Mouse (Mus musculus): ENCODE results near the gene Smyd3. TPM values are rescaled to one million over a fixed set of nuclear protein-coding genes. Genes with fewer than 3 reads are reported as not detected.

The Smyd3 gene
- polyA plus RNA-seq, 1 experiment from 2014 or later = 16.1 TPM

- Histone ChIP-seq H3K4me3 (no peak overlapping the region), H3K27me3 (ENCODE audit: insufficient read depth, poor library complexity, severe bottlenecking) (no peaks in the 10 kb centered on the region), H3K27ac (0 out of 2 replicates have a peak overlapping the region, but pooled peaks have one; percentile 42), H3K9me3 (no peaks in the 10 kb centered on the region), H3K4me1 (peaks cover 25% of the 10 kb centered on the region), H3K36me3 (no peaks in the 10 kb centered on the region)
- 88% methylated on average over 4 of the region's 4 CpGs for WGBS
- no peak for DNase-seq (ENCODE audit: low spot score)
Measured at GRCm38 (mm10) chr1:179026614-179027013, 491.2 kb downstream of the Smyd3 start.

- 80% methylated on average over 4 of the region's 4 CpGs for WGBS
- Histone ChIP-seq H3K4me1 (peaks cover 25% of the 10 kb centered on the region), H3K4me3 (no peak overlapping the region), H3K27me3 (ENCODE audit: insufficient read depth, poor library complexity, severe bottlenecking) (no peaks in the 10 kb centered on the region), H3K27ac (no peak overlapping the region), H3K36me3 (no peaks in the 10 kb centered on the region), H3K9me3 (no peaks in the 10 kb centered on the region)
- DNase-seq (ENCODE audit: low spot score) = no peak
Measured at GRCm38 (mm10) chr1:179025169-179025568, 492.7 kb downstream of the Smyd3 start.

GRCm38 (mm10) chr1:179023486-179023885 lies 494.4 kb downstream of the Smyd3 start:
- Histone ChIP-seq H3K9me3 (no peaks in the 10 kb centered on the region), H3K36me3 (no peaks in the 10 kb centered on the region), H3K27me3 (ENCODE audit: insufficient read depth, poor library complexity, severe bottlenecking) (no peaks in the 10 kb centered on the region), H3K4me1 (peaks cover 25% of the 10 kb centered on the region), H3K4me3 (no peak overlapping the region), H3K27ac (no peak overlapping the region)
- DNase-seq (ENCODE audit: low spot score) = no peak
- 80% methylated on average over 7 of the region's 7 CpGs for WGBS

- no peak overlapping the region for H3K4me3 ChIP-seq
- no peak overlapping the region for H3K27ac ChIP-seq
- H3K4me1 ChIP-seq = peaks cover 16% of the 10 kb centered on the region
- H3K9me3 ChIP-seq = no peaks in the 10 kb centered on the region
- 89% methylated on average over 10 of the region's 10 CpGs for WGBS
- H3K36me3 ChIP-seq = no peaks in the 10 kb centered on the region
- no peak for DNase-seq (ENCODE audit: low spot score)
- H3K27me3 ChIP-seq (ENCODE audit: insufficient read depth, poor library complexity, severe bottlenecking) = no peaks in the 10 kb centered on the region
Measured at GRCm38 (mm10) chr1:179017428-179017827, 500.4 kb downstream of the Smyd3 start.

GRCm38 (mm10) chr1:179013021-179013420 lies 504.8 kb downstream of the Smyd3 start:
- Histone ChIP-seq H3K4me1 (peaks cover 37% of the 10 kb centered on the region), H3K36me3 (no peaks in the 10 kb centered on the region), H3K27ac (no peak overlapping the region), H3K4me3 (no peak overlapping the region), H3K9me3 (no peaks in the 10 kb centered on the region), H3K27me3 (ENCODE audit: insufficient read depth, poor library complexity, severe bottlenecking) (no peaks in the 10 kb centered on the region)
- DNase-seq (ENCODE audit: low spot score) = no peak

GRCm38 (mm10) chr1:179012273-179012672 lies 505.6 kb downstream of the Smyd3 start:
- DNase-seq (ENCODE audit: low spot score) = no peak
- H3K9me3 ChIP-seq = no peaks in the 10 kb centered on the region
- H3K4me3 ChIP-seq = no peak overlapping the region
- 0 out of 2 replicates have a peak overlapping the region, but pooled peaks have one; percentile 1 for H3K27ac ChIP-seq
- peaks cover 37% of the 10 kb centered on the region for H3K4me1 ChIP-seq
- H3K36me3 ChIP-seq = no peaks in the 10 kb centered on the region
- H3K27me3 ChIP-seq (ENCODE audit: insufficient read depth, poor library complexity, severe bottlenecking) = no peaks in the 10 kb centered on the region
- 82% methylated on average over 4 of the region's 4 CpGs for WGBS

GRCm38 (mm10) chr1:179010756-179011155 lies 507.1 kb downstream of the Smyd3 start:
- Histone ChIP-seq H3K9me3 (no peaks in the 10 kb centered on the region), H3K27me3 (ENCODE audit: insufficient read depth, poor library complexity, severe bottlenecking) (no peaks in the 10 kb centered on the region), H3K36me3 (no peaks in the 10 kb centered on the region), H3K4me1 (peaks cover 32% of the 10 kb centered on the region), H3K4me3 (no peak overlapping the region), H3K27ac (peak overlapping the region; percentile 47)
- WGBS = 92% methylated on average over 3 of the region's 3 CpGs
- no peak for DNase-seq (ENCODE audit: low spot score)

- no peak for DNase-seq (ENCODE audit: low spot score)
- 56% methylated on average over 3 of the region's 3 CpGs for WGBS
- Histone ChIP-seq H3K4me3 (no peak overlapping the region), H3K27me3 (ENCODE audit: insufficient read depth, poor library complexity, severe bottlenecking) (no peaks in the 10 kb centered on the region), H3K36me3 (no peaks in the 10 kb centered on the region), H3K9me3 (no peaks in the 10 kb centered on the region), H3K27ac (peak overlapping the region; percentile 47; the same call in 1 of the 2 replicates), H3K4me1 (peaks cover 32% of the 10 kb centered on the region)
Measured at GRCm38 (mm10) chr1:179009911-179010310, 507.9 kb downstream of the Smyd3 start.

GRCm38 (mm10) chr1:179004133-179004866 lies 513.5 kb downstream of the Smyd3 start:
- WGBS = 74% methylated on average over 7 of the region's 7 CpGs
- no peaks in the 10 kb centered on the region for H3K4me1 ChIP-seq
- H3K36me3 ChIP-seq = no peaks in the 10 kb centered on the region
- no peaks in the 10 kb centered on the region for H3K27me3 ChIP-seq (ENCODE audit: insufficient read depth, poor library complexity, severe bottlenecking)
- no peaks in the 10 kb centered on the region for H3K9me3 ChIP-seq
- no peak overlapping the region for H3K27ac ChIP-seq
- H3K4me3 ChIP-seq = no peak overlapping the region
- DNase-seq (ENCODE audit: low spot score) = no peak

- Histone ChIP-seq H3K36me3 (no peaks in the 10 kb centered on the region), H3K4me1 (no peaks in the 10 kb centered on the region), H3K27ac (no peak overlapping the region), H3K27me3 (ENCODE audit: insufficient read depth, poor library complexity, severe bottlenecking) (no peaks in the 10 kb centered on the region; the same call in 1 of the 2 replicates), H3K4me3 (no peak overlapping the region), H3K9me3 (no peaks in the 10 kb centered on the region)
- 87% methylated on average over 5 of the region's 5 CpGs for WGBS
- DNase-seq (ENCODE audit: low spot score) = no peak
Measured at GRCm38 (mm10) chr1:179003406-179004132, 514.3 kb downstream of the Smyd3 start.

- 79% methylated on average over 9 of the region's 9 CpGs for WGBS
- Histone ChIP-seq H3K27me3 (ENCODE audit: insufficient read depth, poor library complexity, severe bottlenecking) (no peaks in the 10 kb centered on the region; the same call in 1 of the 2 replicates), H3K4me1 (peaks cover 23% of the 10 kb centered on the region), H3K4me3 (no peak overlapping the region), H3K36me3 (no peaks in the 10 kb centered on the region), H3K27ac (no peak overlapping the region), H3K9me3 (no peaks in the 10 kb centered on the region)
- DNase-seq (ENCODE audit: low spot score) = no peak
Measured at GRCm38 (mm10) chr1:178999876-179000528, 517.8 kb downstream of the Smyd3 start.

GRCm38 (mm10) chr1:178997870-178998269 lies 520.0 kb downstream of the Smyd3 start:
- WGBS = 53% methylated on average over 4 of the region's 4 CpGs
- DNase-seq (ENCODE audit: low spot score) = no peak
- Histone ChIP-seq H3K27me3 (ENCODE audit: insufficient read depth, poor library complexity, severe bottlenecking) (no peaks in the 10 kb centered on the region; the same call in 1 of the 2 replicates), H3K36me3 (no peaks in the 10 kb centered on the region), H3K27ac (no peak overlapping the region), H3K9me3 (no peaks in the 10 kb centered on the region), H3K4me1 (peaks cover 23% of the 10 kb centered on the region), H3K4me3 (no peak overlapping the region)

GRCm38 (mm10) chr1:178994263-178994662 lies 523.6 kb downstream of the Smyd3 start:
- no peak overlapping the region for H3K4me3 ChIP-seq
- WGBS = 70% methylated on average over 7 of the region's 7 CpGs
- H3K27me3 ChIP-seq (ENCODE audit: insufficient read depth, poor library complexity, severe bottlenecking) = no peaks in the 10 kb centered on the region; the same call in 1 of the 2 replicates
- no peak overlapping the region for H3K27ac ChIP-seq
- H3K9me3 ChIP-seq = no peaks in the 10 kb centered on the region
- H3K4me1 ChIP-seq = peaks cover 32% of the 10 kb centered on the region
- H3K36me3 ChIP-seq = no peaks in the 10 kb centered on the region
- no peak for DNase-seq (ENCODE audit: low spot score)
